Mouse (Mus musculus) liver, adult 2 months (tissue): ENCODE results near the gene Zfp566.

Experiments
- CTCF ChIP-seq: fragments of 200-500 bp; IDR thresholded peaks from 2 replicates; pipeline ENCODE4 v1.5.1; 2011; ENCODE audit warnings: low read depth, low read length, control low read depth
- POLR2A ChIP-seq: fragments of 200-500 bp; IDR thresholded peaks from 2 replicates; pipeline ENCODE4 v1.6.1; 2011; ENCODE audit warnings: low read length, control low read depth; ENCODE audit not compliant: insufficient read depth; ENCODE audit errors: extremely low read depth

GRCm38 (mm10) chr7:30095551-30096125 is 5.3 kb upstream of the Zfp566 start:
- no peak for TF ChIP-seq POLR2A
- TF ChIP-seq CTCF: no peak
